Mouse (Mus musculus) limb, embryonic 15.5 days (tissue): Measurements from ENCODE around the gene Cnih2. TPM values are rescaled to one million over a fixed set of nuclear protein-coding genes. Genes with fewer than 3 reads are reported as not detected.

Source experiments
- ATAC-seq: fragments of 200-750 bp; cut with Nextera tagmentation; 2 replicates; pipeline ENCODE4 v1.8.0; 2017; ENCODE audit warnings: low read depth, moderate TSS enrichment; ENCODE audit not compliant: insufficient number of reproducible peaks, low FRiP score, low TSS enrichment
- H3K27ac ChIP-seq: fragments of 300-500 bp; sonication (generic); 2 replicates; pipeline ENCODE4 v1.5.1; 2015; ENCODE audit warnings: moderate library complexity, mild to moderate bottlenecking, inconsistent platforms
- H3K27me3 ChIP-seq: fragments of 300-500 bp; sonication (generic); 2 replicates; pipeline ENCODE4 v1.6.1; 2015; ENCODE audit warnings: inconsistent platforms
- H3K36me3 ChIP-seq: fragments of 300-500 bp; sonication (generic); 2 replicates; pipeline ENCODE4 v1.6.1; 2015; ENCODE audit warnings: inconsistent platforms
- H3K4me1 ChIP-seq: fragments of 300-500 bp; sonication (generic); 2 replicates; pipeline ENCODE4 v1.6.1; 2015; ENCODE audit warnings: inconsistent platforms
- H3K4me2 ChIP-seq: fragments of 300-500 bp; sonication (generic); 2 replicates; pipeline ENCODE4 v1.6.1; 2015; ENCODE audit warnings: mild to moderate bottlenecking, inconsistent platforms
- H3K4me3 ChIP-seq: fragments of 300-500 bp; sonication (generic); 2 replicates; pipeline ENCODE4 v1.5.1; 2015; ENCODE audit warnings: mild to moderate bottlenecking, inconsistent platforms
- H3K9ac ChIP-seq: fragments of 300-500 bp; sonication (generic); 2 replicates; pipeline ENCODE4 v1.6.1; 2015; ENCODE audit warnings: inconsistent platforms
- H3K9me3 ChIP-seq: fragments of 300-500 bp; sonication (generic); 2 replicates; pipeline ENCODE4 v1.6.1; 2016; ENCODE audit warnings: inconsistent platforms
- WGBS: fragments of 180-500 bp; shearing (Covaris S2); methylation state at CpG from one replicate; pipeline ENCODE4 v1.1.7; 2015; 5-methylcytosine and 5-hydroxymethylcytosine counted together
- polyA plus RNA-seq: library from polyadenylated mRNA; unstranded; fragments of >200 nt; fragmentation: Nextera tagmentation; extraction: Ambion mirVana; gene quantifications from 2 replicates; pipeline ENCODE4 v1.2.1, GENCODE M21; 2015

The Cnih2 gene
- polyA plus RNA-seq, 1 experiment from 2014 or later: 26.3 TPM

DNA sequence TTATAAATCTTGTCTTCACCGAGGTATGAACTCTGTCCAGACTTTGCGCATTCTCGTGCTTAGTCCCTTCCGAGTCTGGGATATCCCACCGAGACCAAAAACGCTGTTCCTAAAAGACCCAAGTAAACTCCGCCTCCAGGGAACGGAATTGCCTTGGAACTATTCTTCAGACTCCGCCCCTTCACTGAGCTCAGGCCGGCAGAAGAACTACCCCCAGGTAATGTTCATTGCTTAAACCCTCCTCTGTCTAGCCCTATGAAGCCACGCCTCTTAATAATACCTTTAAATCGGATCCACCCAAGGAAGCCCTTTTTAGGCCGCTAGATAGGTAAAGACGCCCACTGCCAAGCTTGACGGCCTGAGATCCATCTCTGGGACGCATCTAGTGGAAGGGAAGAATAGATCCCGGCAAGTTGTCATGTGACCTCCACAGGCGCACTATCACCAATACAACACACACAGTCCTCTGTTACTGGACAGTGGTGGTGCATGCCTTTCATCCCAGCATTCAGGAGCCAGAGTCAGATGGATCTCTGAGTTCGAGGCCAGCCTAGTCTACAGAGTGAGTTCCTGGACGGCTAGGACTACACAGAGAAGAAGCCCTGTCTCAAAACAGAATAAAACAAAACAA is 25.8 kb downstream of the Cnih2 start:
- H3K9ac ChIP-seq: no peak overlapping the region
- 2% methylated on average over 20 of the region's 20 CpGs for whole genome bisulfite sequencing

DNA sequence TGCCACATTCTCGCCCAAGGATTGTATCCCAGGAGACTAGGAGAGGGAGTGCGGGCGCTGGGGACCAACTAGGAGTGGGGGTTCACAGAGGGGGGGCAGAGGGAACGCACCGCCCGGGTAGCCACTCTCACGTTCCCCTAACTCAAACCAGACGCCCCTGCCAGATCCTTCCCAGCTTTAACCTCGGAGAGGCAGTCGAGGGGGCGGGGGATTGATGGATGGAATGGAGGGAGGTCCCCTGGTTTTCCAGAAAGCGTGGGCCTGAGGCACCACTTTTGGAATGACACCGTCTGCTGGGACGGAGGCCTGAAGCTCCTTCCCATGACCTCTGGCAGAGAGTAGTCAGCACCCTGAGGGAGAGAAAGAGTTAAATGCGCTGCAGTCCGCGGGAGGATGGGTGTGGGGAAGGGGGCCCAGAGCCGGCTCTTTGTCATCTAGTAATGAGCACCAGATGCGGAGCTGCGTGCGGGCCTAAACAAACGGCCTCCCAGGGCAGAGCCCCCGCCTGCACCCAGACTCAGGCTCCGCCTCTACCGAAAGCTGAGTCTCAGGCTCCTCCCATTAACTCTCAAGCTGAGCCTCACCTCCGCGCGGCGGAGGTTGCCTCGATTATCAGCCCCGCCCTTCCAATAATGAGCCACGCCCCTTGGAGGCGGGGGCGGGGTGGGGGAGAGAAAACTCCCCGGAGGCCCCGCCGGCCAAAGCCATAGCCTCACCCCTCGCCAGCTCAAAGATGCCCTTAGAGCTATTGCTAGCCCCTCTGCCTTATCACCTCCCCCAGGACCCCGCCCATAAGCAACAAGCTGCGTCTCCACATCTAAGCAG is 26.6 kb downstream of the Cnih2 start:
- Histone ChIP-seq H3K9ac (peak overlapping the region; percentile 28; the same call in 1 of the 2 replicates), H3K4me3 (peak overlapping the region; percentile 67), H3K4me1 (peaks cover 63% of the 10 kb centered on the region), H3K27ac (peak overlapping the region; percentile 96), H3K36me3 (no peaks in the 10 kb centered on the region), H3K9me3 (no peaks in the 10 kb centered on the region), H3K4me2 (peak overlapping the region; percentile 91), H3K27me3 (peaks cover 6% of the 10 kb centered on the region; the same call in 1 of the 2 replicates)
- under 1% methylated on average over 40 of the region's 40 CpGs for WGBS
- ATAC-seq: peak; percentile 86

More for the DNA sequence above, 25.8 kb downstream of the Cnih2 start:
- H3K4me2 ChIP-seq: peak overlapping the region; percentile 91
- H3K36me3 ChIP-seq: no peaks in the 10 kb centered on the region
- peak overlapping the region; percentile 67 for H3K4me3 ChIP-seq
- no peaks in the 10 kb centered on the region for H3K9me3 ChIP-seq
- peaks cover 56% of the 10 kb centered on the region for H3K4me1 ChIP-seq
- ATAC-seq: no peak
- H3K27me3 ChIP-seq: peaks cover 6% of the 10 kb centered on the region; the same call in 1 of the 2 replicates
- peak overlapping the region; percentile 96 for H3K27ac ChIP-seq

DNA sequence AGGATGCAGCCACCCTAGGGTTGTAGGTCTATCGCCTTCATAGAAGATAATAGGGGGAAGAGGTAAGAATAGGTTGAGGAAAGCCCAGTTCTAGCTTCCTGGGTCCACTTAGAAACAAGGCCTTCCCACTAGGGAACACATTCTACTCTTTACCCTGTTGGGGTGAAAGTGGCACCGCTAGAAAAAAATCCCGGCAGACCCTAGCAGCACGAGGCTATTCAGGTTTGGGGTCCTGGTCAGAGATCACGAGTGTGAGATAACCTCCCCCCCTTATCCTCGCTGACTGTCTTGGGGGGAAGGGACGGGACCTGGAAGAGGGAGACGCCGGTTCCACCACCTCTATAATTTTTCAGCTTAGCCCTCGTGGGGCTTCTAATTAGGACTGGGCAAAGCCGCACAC is 27.2 kb downstream of the Cnih2 start:
- Histone ChIP-seq H3K27me3 (peaks cover 6% of the 10 kb centered on the region; the same call in 1 of the 2 replicates), H3K9ac (peak overlapping the region; percentile 28; the same call in 1 of the 2 replicates), H3K4me3 (peak overlapping the region; percentile 67), H3K4me2 (peak overlapping the region; percentile 91), H3K27ac (peak overlapping the region; percentile 96), H3K9me3 (no peaks in the 10 kb centered on the region), H3K36me3 (no peaks in the 10 kb centered on the region), H3K4me1 (peaks cover 64% of the 10 kb centered on the region)
- 8% methylated on average over 11 of the region's 11 CpGs for WGBS
- ATAC-seq: no peak

DNA sequence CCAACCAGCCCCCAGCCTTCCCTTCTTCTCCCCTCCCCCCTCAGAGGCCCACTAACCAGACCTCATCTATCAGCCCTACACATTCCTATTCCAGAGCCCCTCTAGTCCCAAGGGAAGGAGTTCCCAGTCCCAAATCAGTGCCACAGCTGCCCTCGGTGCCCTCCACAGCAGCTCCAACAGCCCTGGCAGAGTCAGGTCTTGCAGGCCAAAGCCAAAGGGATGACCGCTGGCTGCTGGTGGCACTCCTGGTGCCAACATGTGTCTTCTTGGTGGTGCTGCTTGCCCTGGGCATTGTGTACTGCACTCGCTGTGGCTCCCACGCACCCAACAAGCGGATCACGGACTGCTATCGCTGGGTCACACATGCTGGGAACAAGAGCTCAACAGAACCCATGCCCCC is 28.3 kb downstream of the Cnih2 start:
- 0 out of 2 replicates have a peak overlapping the region, but pooled peaks have one; percentile 20 for H3K9ac ChIP-seq
- ATAC-seq: no peak

DNA sequence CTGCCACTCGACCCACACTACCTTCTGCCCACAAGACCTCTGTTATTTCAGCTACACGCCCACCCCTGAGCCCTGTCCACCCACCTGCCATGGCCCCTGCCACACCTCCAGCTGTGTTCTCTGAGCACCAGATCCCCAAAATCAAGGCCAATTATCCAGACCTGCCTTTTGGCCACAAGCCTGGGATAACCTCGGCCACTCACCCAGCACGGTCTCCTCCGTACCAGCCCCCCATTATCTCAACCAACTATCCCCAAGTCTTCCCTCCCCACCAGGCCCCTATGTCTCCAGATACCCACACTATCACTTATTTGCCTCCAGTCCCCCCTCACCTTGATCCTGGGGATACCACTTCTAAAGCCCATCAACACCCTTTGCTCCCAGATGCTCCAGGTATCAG is 28.8 kb downstream of the Cnih2 start:
- Histone ChIP-seq H3K9ac (no peak overlapping the region), H3K4me3 (peak overlapping the region; percentile 67), H3K36me3 (no peaks in the 10 kb centered on the region), H3K4me2 (peak overlapping the region; percentile 91), H3K4me1 (peaks cover 74% of the 10 kb centered on the region), H3K9me3 (no peaks in the 10 kb centered on the region), H3K27me3 (peaks cover 6% of the 10 kb centered on the region; the same call in 1 of the 2 replicates), H3K27ac (peak overlapping the region; percentile 96)
- ATAC-seq: no peak
- WGBS: 69% methylated on average over 5 of the region's 5 CpGs

More for the DNA sequence above, 28.3 kb downstream of the Cnih2 start:
- WGBS: 71% methylated on average over 7 of the region's 7 CpGs
- H3K4me1 ChIP-seq: peaks cover 71% of the 10 kb centered on the region
- peak overlapping the region; percentile 67 for H3K4me3 ChIP-seq
- no peaks in the 10 kb centered on the region for H3K9me3 ChIP-seq
- peak overlapping the region; percentile 91 for H3K4me2 ChIP-seq
- peak overlapping the region; percentile 96 for H3K27ac ChIP-seq
- no peaks in the 10 kb centered on the region for H3K36me3 ChIP-seq
- peaks cover 6% of the 10 kb centered on the region; the same call in 1 of the 2 replicates for H3K27me3 ChIP-seq

DNA sequence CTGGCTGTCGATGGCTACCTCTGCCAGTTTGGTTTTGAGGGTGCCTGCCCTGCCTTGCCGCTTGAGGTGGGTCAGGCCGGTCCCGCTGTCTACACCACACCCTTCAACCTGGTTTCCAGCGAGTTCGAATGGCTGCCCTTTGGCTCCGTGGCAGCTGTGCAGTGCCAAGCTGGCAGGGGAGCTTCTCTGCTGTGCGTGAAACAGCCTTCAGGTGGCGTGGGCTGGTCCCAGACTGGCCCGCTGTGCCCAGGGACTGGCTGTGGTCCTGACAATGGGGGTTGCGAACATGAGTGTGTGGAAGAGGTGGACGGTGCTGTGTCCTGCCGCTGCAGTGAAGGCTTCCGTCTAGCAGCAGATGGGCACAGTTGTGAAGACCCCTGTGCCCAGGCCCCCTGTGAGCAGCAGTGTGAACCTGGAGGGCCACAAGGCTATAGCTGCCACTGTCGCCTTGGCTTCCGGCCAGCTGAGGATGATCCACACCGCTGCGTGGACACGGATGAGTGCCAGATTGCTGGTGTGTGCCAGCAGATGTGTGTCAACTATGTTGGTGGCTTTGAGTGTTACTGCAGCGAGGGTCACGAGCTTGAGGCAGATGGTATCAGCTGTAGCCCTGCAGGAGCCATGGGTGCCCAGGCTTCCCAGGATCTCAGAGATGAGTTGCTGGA is 29.6 kb downstream of the Cnih2 start:
- peak overlapping the region; percentile 96 for H3K27ac ChIP-seq
- WGBS: 27% methylated on average over 21 of the region's 21 CpGs
- H3K4me1 ChIP-seq: peaks cover 72% of the 10 kb centered on the region
- H3K27me3 ChIP-seq: peaks cover 3% of the 10 kb centered on the region; the same call in 1 of the 2 replicates
- H3K9me3 ChIP-seq: no peaks in the 10 kb centered on the region
- H3K36me3 ChIP-seq: no peaks in the 10 kb centered on the region
- peak overlapping the region; percentile 91 for H3K4me2 ChIP-seq
- H3K4me3 ChIP-seq: peak overlapping the region; percentile 67
- ATAC-seq: no peak
- peak overlapping the region; percentile 80 for H3K9ac ChIP-seq

DNA sequence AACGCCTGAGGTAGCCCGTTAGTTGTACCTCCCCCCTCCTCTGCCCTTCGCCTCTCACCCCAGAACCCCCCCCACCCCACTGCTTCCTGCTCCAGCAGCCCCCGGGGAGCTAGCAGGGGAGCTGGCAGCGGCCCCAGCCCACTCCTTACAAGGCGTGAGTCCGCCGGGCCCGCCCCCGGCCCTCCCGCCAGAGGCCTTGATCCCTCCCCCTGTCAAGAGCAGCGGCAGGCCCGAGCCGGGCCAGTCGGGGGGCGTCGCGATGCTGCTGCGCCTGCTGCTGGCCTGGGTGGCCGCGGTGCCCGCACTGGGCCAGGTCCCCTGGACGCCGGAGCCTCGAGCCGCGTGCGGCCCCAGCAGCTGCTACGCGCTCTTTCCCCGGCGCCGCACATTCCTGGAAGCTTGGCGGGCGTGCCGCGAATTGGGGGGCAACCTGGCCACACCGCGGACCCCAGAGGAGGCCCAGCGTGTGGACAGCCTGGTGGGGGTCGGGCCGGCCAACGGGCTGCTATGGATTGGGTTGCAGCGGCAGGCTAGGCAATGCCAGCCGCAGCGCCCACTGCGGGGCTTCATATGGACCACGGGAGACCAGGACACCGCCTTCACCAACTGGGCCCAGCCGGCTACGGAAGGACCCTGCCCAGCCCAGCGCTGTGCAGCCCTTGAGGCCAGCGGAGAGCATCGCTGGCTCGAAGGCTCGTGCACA is 30.3 kb downstream of the Cnih2 start, which contains the start of gene Cd248:
Gene Cd248, plus strand, starts transcription at position 212 of the 703 bp plus-strand sequence.
- peak within 1 kb of the TSS; percentile 80 for H3K9ac ChIP-seq
- peak within 1 kb of the TSS; percentile 96 for H3K27ac ChIP-seq
- peaks cover 3% of the 10 kb centered on the region; the same call in 1 of the 2 replicates for H3K27me3 ChIP-seq
- H3K36me3 ChIP-seq: no peaks in the 10 kb centered on the region
- peak within 1 kb of the TSS; percentile 67 for H3K4me3 ChIP-seq
- H3K9me3 ChIP-seq: no peaks in the 10 kb centered on the region
- under 1% methylated on average over 52 of the region's 56 CpGs for WGBS
- ATAC-seq: peak; percentile 64
- peak within 1 kb of the TSS; percentile 91 for H3K4me2 ChIP-seq
- peaks cover 66% of the 10 kb centered on the region for H3K4me1 ChIP-seq

DNA sequence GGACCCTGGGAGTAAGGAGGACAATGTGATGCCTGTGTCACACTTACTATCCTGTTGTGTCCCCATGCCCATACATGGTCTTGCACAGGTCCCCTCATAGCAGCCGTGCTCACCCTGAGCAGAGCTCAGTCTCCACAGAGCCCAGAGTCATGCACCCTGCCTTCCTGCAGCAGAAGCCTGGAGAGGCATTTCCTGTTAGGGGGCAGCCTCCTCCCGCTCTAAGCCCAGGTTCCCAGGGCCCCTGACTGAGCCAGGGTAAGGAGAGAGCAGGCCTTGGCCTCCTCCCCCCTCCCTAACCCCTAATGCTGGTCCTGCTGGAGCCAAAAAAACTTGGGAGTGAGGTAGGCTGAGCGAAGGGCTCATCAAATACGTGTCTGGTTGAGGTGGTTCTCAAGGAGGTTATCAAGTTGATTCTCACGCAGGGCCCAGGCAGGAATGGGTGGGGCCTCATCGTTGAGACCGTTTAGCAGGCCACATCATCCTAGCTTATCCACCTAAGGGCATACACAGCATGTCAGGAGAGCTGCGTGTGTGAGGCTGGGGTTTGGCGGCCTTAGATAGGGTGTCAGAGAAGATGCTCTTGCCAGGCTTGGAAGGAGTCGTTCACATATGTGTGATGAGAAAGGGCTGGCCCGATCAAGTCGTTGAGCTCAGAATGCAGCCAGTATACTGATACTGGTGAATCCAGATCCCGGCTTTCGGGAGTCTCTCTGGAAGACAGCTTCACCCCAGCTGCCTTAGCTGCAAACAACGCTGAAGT is 31.1 kb downstream of the Cnih2 start:
- peak overlapping the region; percentile 67 for H3K4me3 ChIP-seq
- no peaks in the 10 kb centered on the region for H3K36me3 ChIP-seq
- no peaks in the 10 kb centered on the region for H3K9me3 ChIP-seq
- H3K27ac ChIP-seq: peak overlapping the region; percentile 96
- H3K27me3 ChIP-seq: peaks cover 3% of the 10 kb centered on the region; the same call in 1 of the 2 replicates
- 7% methylated on average over 15 of the region's 15 CpGs for WGBS
- peak overlapping the region; percentile 91 for H3K4me2 ChIP-seq
- peak overlapping the region; percentile 80 for H3K9ac ChIP-seq
- H3K4me1 ChIP-seq: peaks cover 60% of the 10 kb centered on the region
- ATAC-seq: no peak

DNA sequence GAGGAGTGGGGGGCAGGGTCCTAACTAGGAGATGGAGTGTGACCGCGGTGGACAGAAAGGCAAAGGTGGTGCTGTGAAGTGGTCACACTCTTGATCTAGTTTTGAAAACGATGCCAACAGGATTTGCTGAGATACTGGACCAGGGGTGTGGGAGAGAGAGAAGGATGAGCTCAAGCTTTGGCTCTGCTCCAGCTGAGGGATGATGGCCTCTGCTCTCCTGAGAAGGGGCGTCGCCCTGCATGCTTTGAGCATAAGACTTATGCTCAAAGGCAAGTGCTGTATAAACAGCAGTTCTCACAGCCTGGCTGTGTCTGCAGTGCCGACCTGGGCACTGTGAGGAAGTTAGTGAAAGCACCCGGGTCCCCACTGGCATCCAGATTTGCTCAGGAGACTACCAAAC is 33.2 kb downstream of the Cnih2 start:
- Histone ChIP-seq H3K4me3 (no peak overlapping the region), H3K9ac (no peak overlapping the region), H3K27me3 (peaks cover 3% of the 10 kb centered on the region; the same call in 1 of the 2 replicates), H3K36me3 (no peaks in the 10 kb centered on the region), H3K9me3 (no peaks in the 10 kb centered on the region), H3K27ac (no peak overlapping the region), H3K4me1 (peaks cover 58% of the 10 kb centered on the region), H3K4me2 (no peak overlapping the region)
- no peak for ATAC-seq
- WGBS: 59% methylated on average over 7 of the region's 7 CpGs

DNA sequence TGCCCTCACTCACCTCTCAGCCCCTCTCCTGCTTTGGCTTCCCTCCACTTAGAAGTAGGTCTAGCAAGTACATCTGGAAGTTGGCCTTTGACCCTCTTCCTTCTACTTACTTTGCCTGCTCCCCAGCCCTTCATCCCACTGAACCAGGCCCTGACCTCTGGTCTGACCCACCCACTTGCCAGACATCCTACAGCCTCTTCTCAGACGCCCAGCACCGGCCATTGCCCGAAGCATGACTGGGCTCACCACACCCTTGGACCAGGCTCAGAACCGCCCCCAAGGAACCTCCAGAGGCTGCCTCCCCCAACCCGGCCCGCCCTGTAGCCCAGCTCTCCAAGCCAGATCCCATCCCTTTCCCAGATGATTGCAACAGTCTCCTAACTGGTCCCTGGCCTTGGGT is 35.9 kb downstream of the Cnih2 start:
- Histone ChIP-seq H3K4me1 (peaks cover 55% of the 10 kb centered on the region), H3K4me3 (no peak overlapping the region), H3K9ac (no peak overlapping the region), H3K27ac (no peak overlapping the region), H3K36me3 (no peaks in the 10 kb centered on the region), H3K4me2 (no peak overlapping the region), H3K27me3 (no peaks in the 10 kb centered on the region), H3K9me3 (no peaks in the 10 kb centered on the region)
- ATAC-seq: no peak
- 45% methylated on average over 6 of the region's 6 CpGs for WGBS
